Mouse (Mus musculus) adrenal gland, adult (tissue): ENCODE data around the gene Slc26a11.
"Not testable (repeated sequence)": the region's sequence is repeated elsewhere in the genome, so short reads cannot be mapped to it uniquely, and the experiment has no call there.

Source experiments
- DNase-seq, 2 experiments: peaks; one replicate each; pipeline ENCODE4 v3.0.0; 2022 to 2023; ENCODE audit warnings: low spot score in 1 of 2; ENCODE audit not compliant: inconsistent age in 2 of 2

The Slc26a11 gene

GRCm38 (mm10) chr11:119359089-119359488 is 3.7 kb downstream of the Slc26a11 start:
- DNase-seq, result no peak

GRCm38 (mm10) chr11:119362769-119363533 is 7.6 kb downstream of the Slc26a11 start:
- no peak for DNase-seq

- DNase-seq, result peak; percentile 72 to 91
Observed at GRCm38 (mm10) chr11:119363534-119364145, 8.3 kb downstream of the Slc26a11 start.

- no peak for DNase-seq
Observed at GRCm38 (mm10) chr11:119375425-119375824, 20.1 kb downstream of the Slc26a11 start.

- no peak for DNase-seq
Observed at GRCm38 (mm10) chr11:119377326-119377725, 22.0 kb downstream of the Slc26a11 start.

- no peak for DNase-seq
Observed at GRCm38 (mm10) chr11:119378551-119378950, 23.2 kb downstream of the Slc26a11 start.

- DNase-seq, result no peak
Observed at GRCm38 (mm10) chr11:119381631-119382337, 26.4 kb downstream of the Slc26a11 start.

- DNase-seq, result peak in 1 of 2 experiments; percentile 43
Observed at GRCm38 (mm10) chr11:119382338-119382850, 27.0 kb downstream of the Slc26a11 start.

- no peak for DNase-seq
Observed at GRCm38 (mm10) chr11:119384904-119385303, 29.5 kb downstream of the Slc26a11 start.

GRCm38 (mm10) chr11:119386306-119386705 is 30.9 kb downstream of the Slc26a11 start:
- DNase-seq, result no peak

- DNase-seq, result not testable (repeated sequence)
Observed at GRCm38 (mm10) chr11:119387273-119387672, 31.9 kb downstream of the Slc26a11 start.

- peak; percentile 88 to 94 for DNase-seq
Observed at GRCm38 (mm10) chr11:119389851-119390270, 34.5 kb downstream of the Slc26a11 start.

- DNase-seq, result peak; percentile 86 to 96
Observed at GRCm38 (mm10) chr11:119390271-119391231, 35.2 kb downstream of the Slc26a11 start.

GRCm38 (mm10) chr11:119391386-119392000 is 36.1 kb downstream of the Slc26a11 start:
- DNase-seq, result peak; percentile 44 to 66

- peak; percentile 87 to 92 for DNase-seq
Observed at GRCm38 (mm10) chr11:119392001-119392614, 36.8 kb downstream of the Slc26a11 start.

- peak; percentile 82 to 95 for DNase-seq
Observed at GRCm38 (mm10) chr11:119392800-119393482, 37.6 kb downstream of the Slc26a11 start, which contains the start of gene Rnf213. Gene Rnf213, plus strand, starts transcription at chr11:119393100.

GRCm38 (mm10) chr11:119393483-119393804 is 38.1 kb downstream of the Slc26a11 start:
- DNase-seq, result no peak

- no peak for DNase-seq
Observed at GRCm38 (mm10) chr11:119394210-119394609, 38.9 kb downstream of the Slc26a11 start.

- no peak for DNase-seq
Observed at GRCm38 (mm10) chr11:119395394-119395793, 40.0 kb downstream of the Slc26a11 start.
